Mouse (Mus musculus) embryonic facial prominence, embryonic 15.5 days (tissue): Measurements from ENCODE around the gene Ntmt1. TPM values are rescaled to one million over a fixed set of nuclear protein-coding genes. Genes with fewer than 3 reads are reported as not detected.

Experiments
- ATAC-seq: fragments of 200-750 bp; cut with Nextera tagmentation; 2 replicates; pipeline ENCODE4 v1.8.0; 2017; ENCODE audit warnings: low read depth, moderate TSS enrichment; ENCODE audit not compliant: insufficient number of reproducible peaks, low FRiP score, low TSS enrichment
- H3K27ac ChIP-seq: fragments of 300-500 bp; sonication (generic); replicated peaks from 2 replicates; pipeline ENCODE4 v1.5.1; 2015; ENCODE audit warnings: mild to moderate bottlenecking, inconsistent platforms
- H3K27me3 ChIP-seq: fragments of 300-500 bp; sonication (generic); 2 replicates; pipeline ENCODE4 v1.6.1; 2015; ENCODE audit warnings: inconsistent platforms
- H3K36me3 ChIP-seq: fragments of 300-500 bp; sonication (generic); 2 replicates; pipeline ENCODE4 v1.6.1; 2015; ENCODE audit warnings: mild to moderate bottlenecking, inconsistent platforms
- H3K4me1 ChIP-seq: fragments of 300-500 bp; sonication (generic); 2 replicates; pipeline ENCODE4 v1.6.1; 2015; ENCODE audit warnings: inconsistent platforms
- H3K4me2 ChIP-seq: fragments of 300-500 bp; sonication (generic); replicated peaks from 2 replicates; pipeline ENCODE4 v1.6.1; 2015; ENCODE audit warnings: mild to moderate bottlenecking, inconsistent platforms
- H3K4me3 ChIP-seq: fragments of 300-500 bp; sonication (generic); replicated peaks from 2 replicates; pipeline ENCODE4 v1.5.1; 2015; ENCODE audit warnings: mild to moderate bottlenecking, inconsistent platforms
- H3K9ac ChIP-seq: fragments of 300-500 bp; sonication (generic); 2 replicates; pipeline ENCODE4 v1.6.1; 2015; ENCODE audit warnings: inconsistent platforms
- H3K9me3 ChIP-seq: fragments of 300-500 bp; sonication (generic); replicated peaks from 2 replicates; pipeline ENCODE4 v1.6.1; 2016; ENCODE audit warnings: inconsistent platforms
- WGBS: fragments of 180-500 bp; shearing (Covaris S2); methylation state at CpG from one replicate; pipeline ENCODE4 v1.1.7; 2015; 5-methylcytosine and 5-hydroxymethylcytosine counted together
- polyA plus RNA-seq: library from polyadenylated mRNA; unstranded; fragments of >200 nt; fragmentation: Nextera tagmentation; extraction: Ambion mirVana; gene quantifications from 2 replicates; pipeline ENCODE4 v1.2.1, GENCODE M21; 2015

Gene Ntmt1
- polyA plus RNA-seq, 1 experiment from 2014 or later: 87.0 TPM

DNA sequence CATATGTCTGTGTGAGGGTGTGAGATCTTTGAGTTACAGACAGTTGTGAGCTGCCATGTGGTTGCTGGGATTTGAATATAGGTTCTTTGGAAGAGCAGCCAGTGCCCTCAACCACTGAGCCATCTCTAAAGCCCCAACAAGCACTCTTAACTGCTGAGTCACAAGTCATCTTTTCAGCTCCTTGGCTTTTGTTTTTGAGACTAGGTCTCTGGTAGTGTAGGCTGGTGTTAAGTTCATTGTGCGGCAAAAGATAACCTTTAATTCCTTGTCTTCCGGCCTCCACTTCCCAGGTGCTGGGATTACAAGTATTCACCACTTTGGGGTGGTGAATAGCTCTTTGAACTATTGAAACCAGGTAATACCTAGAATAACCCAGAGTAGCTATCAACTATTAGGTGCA lies 1.6 kb upstream of the Ntmt1 start:
- H3K9me3 ChIP-seq: no peaks in the 10 kb centered on the region
- WGBS: 89% methylated on average over 2 of the region's 2 CpGs
- ATAC-seq: no peak
- no peak overlapping the region for H3K27ac ChIP-seq
- no peak overlapping the region for H3K4me2 ChIP-seq
- no peak overlapping the region for H3K4me3 ChIP-seq
- H3K27me3 ChIP-seq: peaks cover 21% of the 10 kb centered on the region
- peaks cover 41% of the 10 kb centered on the region for H3K4me1 ChIP-seq
- no peak overlapping the region for H3K9ac ChIP-seq
- H3K36me3 ChIP-seq: peaks cover 4% of the 10 kb centered on the region; the same call in 1 of the 2 replicates

DNA sequence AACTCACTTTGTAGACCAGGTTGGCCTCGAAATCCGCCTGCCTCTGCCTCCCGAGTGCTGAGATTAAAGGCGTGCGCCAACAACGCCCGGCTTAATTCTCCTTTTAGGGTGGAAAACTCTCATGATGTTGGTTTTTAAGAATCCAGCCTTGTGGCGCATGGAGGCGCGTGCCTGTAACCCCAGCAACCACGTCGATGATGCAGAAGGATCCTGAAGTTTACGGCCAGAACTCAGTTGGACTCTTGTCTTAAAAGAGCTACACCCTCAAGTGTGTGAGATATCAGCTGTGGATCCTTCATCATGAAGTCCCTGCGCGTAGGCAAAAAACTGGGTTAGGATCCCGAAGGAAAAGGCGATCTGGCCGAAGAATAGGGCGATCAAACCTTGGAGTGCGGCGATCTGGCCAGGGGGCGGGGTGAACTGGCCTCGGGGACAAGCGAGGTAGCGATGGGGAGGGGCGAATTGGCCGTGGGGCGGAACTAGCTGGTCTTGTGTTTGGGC lies 429 bp upstream of the Ntmt1 start:
- no peak; the same call in 1 of the 2 replicates for ATAC-seq
- 9% methylated on average over 28 of the region's 28 CpGs for WGBS
- H3K27me3 ChIP-seq: peaks cover 9% of the 10 kb centered on the region
- H3K27ac ChIP-seq: peak overlapping the region; percentile 69
- H3K4me2 ChIP-seq: peak overlapping the region; percentile 88
- H3K9ac ChIP-seq: peak overlapping the region; percentile 35; the same call in 1 of the 2 replicates
- H3K36me3 ChIP-seq: peaks cover 11% of the 10 kb centered on the region; the same call in 1 of the 2 replicates
- H3K4me3 ChIP-seq: peak overlapping the region; percentile 72
- peaks cover 32% of the 10 kb centered on the region for H3K4me1 ChIP-seq
- H3K9me3 ChIP-seq: no peaks in the 10 kb centered on the region

DNA sequence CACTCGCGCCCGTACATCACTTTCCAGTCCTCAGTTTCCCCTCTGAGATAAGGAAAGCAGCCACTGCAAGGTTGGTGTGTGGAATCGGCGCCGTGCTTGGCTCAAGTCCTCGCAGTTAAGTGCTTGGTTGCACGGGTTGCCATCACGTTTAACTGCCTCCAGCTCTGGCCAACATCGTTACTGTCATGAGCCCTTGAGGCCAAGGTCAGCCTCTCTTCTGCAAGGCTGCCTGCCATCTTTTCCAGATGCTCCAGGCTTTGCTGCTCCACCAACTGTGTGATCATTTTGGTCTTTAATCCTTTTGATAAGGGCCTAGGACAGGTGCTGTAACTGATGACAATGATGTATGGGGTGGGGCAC lies 650 bp downstream of the Ntmt1 start:
- H3K4me3 ChIP-seq: peak overlapping the region; percentile 72
- WGBS: 3% methylated on average over 10 of the region's 10 CpGs
- H3K27me3 ChIP-seq: no peaks in the 10 kb centered on the region
- peaks cover 22% of the 10 kb centered on the region for H3K36me3 ChIP-seq
- peak overlapping the region; percentile 88 for H3K4me2 ChIP-seq
- H3K9me3 ChIP-seq: no peaks in the 10 kb centered on the region
- H3K27ac ChIP-seq: peak overlapping the region; percentile 69
- ATAC-seq: no peak
- H3K4me1 ChIP-seq: peaks cover 32% of the 10 kb centered on the region
- peak overlapping the region; percentile 64 for H3K9ac ChIP-seq

DNA sequence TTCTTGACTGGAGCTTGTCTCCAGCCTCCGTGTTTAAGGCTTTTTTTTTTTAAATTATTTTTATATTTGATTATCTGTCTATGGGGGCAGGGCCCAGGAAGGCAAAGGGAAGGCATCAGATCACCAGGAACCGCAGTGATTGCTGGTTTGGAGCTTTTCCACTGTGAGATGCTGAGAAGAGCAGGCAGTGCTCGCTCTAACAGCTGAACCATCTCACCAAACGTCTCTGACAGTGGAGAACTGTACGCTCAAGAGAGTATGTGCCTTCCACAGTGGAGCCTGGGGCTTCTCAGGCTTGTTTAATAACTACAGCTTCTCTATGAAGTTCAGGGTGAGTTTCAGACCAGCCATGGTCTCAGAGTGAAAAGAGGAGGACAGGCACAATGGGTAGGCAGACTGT lies 1.9 kb downstream of the Ntmt1 start:
- ATAC-seq: no peak
- no peak overlapping the region; the same call in 1 of the 2 replicates for H3K4me3 ChIP-seq
- peaks cover 34% of the 10 kb centered on the region for H3K36me3 ChIP-seq
- H3K4me1 ChIP-seq: peaks cover 32% of the 10 kb centered on the region
- H3K9ac ChIP-seq: no peak overlapping the region
- H3K9me3 ChIP-seq: no peaks in the 10 kb centered on the region
- H3K27ac ChIP-seq: no peak overlapping the region
- WGBS: 77% methylated on average over 5 of the region's 5 CpGs
- H3K27me3 ChIP-seq: no peaks in the 10 kb centered on the region
- no peak overlapping the region for H3K4me2 ChIP-seq

DNA sequence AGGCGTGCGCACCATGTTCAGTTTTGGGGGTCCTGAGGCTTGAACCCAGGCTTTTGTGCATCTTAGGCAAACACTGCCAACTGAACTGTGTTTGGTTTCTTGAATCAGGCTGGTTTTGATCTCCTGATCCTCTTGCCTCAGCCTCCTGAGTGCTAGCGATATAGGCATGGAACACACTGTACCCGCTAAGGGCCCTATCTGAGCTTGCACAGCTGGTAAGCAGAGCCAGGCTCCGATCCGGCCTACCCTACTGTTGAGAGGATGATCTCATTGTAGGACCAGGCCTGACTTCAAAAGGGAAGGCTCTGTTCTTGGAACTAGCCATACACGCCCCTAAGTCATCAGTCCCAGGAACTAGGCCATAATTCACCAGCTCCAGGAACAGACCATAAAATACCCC lies 2.9 kb downstream of the Ntmt1 start:
- Histone ChIP-seq H3K27me3 (no peaks in the 10 kb centered on the region), H3K4me3 (no peak overlapping the region), H3K9ac (no peak overlapping the region), H3K9me3 (no peaks in the 10 kb centered on the region), H3K27ac (no peak overlapping the region), H3K4me2 (no peak overlapping the region), H3K4me1 (peaks cover 32% of the 10 kb centered on the region), H3K36me3 (peaks cover 44% of the 10 kb centered on the region)
- 87% methylated on average over 7 of the region's 7 CpGs for WGBS
- ATAC-seq: no peak

DNA sequence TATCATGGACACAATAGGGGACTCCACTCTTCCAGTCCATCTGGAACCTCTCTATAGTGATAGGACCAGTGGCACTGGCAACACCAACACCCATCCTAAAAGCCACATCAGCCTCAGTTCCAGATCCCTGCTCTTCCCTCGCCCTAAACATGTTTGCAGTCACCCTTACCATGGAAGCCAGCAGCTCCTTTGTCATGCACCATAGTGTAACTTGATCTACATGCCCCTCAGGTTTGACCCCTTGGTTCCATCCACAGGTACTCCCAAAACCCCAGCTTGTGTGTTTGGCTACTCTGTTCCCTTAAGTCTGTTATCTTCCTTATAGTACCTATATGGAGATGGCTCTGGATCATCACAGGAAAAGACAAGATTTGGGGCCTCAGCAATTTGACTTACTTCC lies 8.8 kb downstream of the Ntmt1 start:
- 83% methylated on average over 1 of the region's 1 CpGs for WGBS
- Histone ChIP-seq H3K27me3 (no peaks in the 10 kb centered on the region), H3K4me1 (no peaks in the 10 kb centered on the region), H3K4me3 (no peak overlapping the region), H3K4me2 (no peak overlapping the region), H3K9me3 (no peaks in the 10 kb centered on the region), H3K27ac (no peak overlapping the region), H3K36me3 (peaks cover 85% of the 10 kb centered on the region), H3K9ac (no peak overlapping the region)
- no peak for ATAC-seq

DNA sequence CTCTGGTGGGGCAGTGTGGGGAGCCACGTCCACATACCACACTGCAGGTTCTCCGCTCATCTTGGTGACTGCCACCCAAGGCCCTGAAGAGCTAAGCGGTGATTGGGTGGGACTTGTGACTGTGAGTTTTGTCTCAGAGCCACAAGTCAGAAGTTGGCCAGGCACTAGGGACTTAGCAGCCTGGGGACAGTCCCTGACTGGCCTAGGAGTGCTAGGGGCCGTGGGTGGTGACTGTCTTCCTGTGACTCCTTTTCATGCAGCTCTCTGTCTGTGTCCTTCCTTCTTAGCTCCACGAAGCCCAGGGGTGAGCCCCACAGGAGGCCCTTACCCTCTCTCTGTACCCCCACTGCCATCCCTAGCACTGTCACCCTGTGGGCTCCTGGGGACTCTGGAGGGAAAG lies 12.2 kb downstream of the Ntmt1 start:
- Histone ChIP-seq H3K36me3 (peaks cover 88% of the 10 kb centered on the region), H3K27ac (no peak overlapping the region), H3K27me3 (no peaks in the 10 kb centered on the region), H3K4me1 (peaks cover 21% of the 10 kb centered on the region), H3K9me3 (no peaks in the 10 kb centered on the region), H3K4me3 (no peak overlapping the region), H3K4me2 (no peak overlapping the region), H3K9ac (no peak overlapping the region)
- WGBS: 97% methylated on average over 5 of the region's 5 CpGs
- no peak for ATAC-seq

DNA sequence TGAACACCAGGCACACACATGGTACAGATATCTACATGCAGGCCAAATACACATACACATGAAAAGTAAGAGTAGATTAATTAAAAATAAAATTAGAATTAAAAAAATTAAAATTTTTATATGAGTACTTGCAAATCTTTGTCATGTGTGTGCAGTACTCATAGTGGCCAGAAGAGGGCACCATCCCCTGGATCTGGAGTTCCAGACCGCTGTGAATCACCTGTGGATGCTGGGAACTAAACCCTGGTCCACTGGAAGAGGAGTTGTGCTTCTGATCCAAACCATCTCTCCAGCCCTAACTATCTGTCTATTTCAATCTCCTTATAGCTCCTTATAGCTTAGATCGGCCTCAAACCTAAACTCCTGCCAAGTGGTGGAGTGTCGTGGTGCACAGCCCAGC lies 13.4 kb downstream of the Ntmt1 start:
- WGBS: 92% methylated on average over 3 of the region's 3 CpGs
- Histone ChIP-seq H3K27ac (no peak overlapping the region), H3K4me3 (no peak overlapping the region), H3K4me1 (peaks cover 21% of the 10 kb centered on the region), H3K27me3 (no peaks in the 10 kb centered on the region), H3K9me3 (no peaks in the 10 kb centered on the region), H3K4me2 (no peak overlapping the region), H3K9ac (no peak overlapping the region), H3K36me3 (peaks cover 88% of the 10 kb centered on the region)
- no peak for ATAC-seq

DNA sequence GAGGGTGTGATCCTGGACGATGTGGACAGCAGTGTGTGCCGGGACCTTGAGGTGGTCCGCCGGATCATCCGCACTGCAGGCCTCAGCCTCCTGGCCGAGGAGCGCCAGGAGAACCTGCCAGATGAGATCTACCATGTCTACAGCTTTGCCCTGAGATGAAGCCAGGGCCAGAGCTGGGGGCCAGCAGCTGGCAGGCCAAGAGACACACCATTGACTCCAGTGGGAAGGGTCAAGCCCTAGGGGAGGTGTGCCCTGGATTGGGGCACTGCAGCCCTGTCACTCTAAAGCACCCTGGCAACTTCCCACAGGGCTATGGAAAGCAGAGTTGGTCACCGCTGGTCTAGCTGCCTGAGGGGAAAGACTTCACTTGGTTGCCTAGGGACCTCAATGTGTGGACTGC lies 14.8 kb downstream of the Ntmt1 start:
- no peak overlapping the region for H3K4me2 ChIP-seq

DNA sequence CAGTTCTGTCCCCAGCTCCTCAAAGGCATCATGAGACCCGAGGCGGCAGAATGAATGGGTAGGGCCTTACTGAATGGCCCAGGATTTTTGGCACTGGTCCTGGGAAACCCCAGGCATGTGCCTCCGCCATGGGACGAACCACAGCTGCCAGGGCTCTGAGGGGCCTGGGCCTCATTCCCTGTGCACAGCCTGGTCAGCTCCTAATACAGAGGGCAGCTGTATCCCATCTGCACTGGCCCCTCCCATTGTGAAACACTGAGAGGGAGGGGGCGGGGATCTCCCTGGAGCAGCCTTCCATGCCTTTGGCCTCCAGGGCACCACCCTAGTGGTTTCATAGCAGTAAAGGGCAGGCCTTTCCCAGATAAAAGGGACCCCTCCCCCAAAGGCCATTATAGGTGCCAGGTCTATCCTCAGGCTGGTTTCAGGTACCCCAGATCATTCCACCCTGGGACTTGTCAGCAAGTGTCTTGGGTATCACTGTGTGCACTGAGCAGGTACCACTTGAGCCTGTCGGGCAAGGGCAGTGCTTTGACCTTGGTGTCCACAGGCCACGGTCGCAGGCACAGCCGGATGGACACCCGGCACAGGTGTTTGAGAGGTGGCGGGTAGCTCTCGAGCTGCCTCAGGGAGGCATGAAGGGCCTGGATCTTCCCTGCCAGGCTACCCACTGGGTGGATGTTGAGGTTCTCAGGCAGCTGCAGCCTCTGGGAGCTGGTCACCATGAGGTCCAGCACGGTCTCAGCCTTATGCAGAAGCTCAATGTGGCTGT lies 15.9 kb downstream of the Ntmt1 start:
- H3K36me3 ChIP-seq: peaks cover 79% of the 10 kb centered on the region
- H3K4me1 ChIP-seq: peaks cover 40% of the 10 kb centered on the region
- WGBS: 66% methylated on average over 13 of the region's 13 CpGs
- peak overlapping the region; percentile 44; the same call in 1 of the 2 replicates for H3K27ac ChIP-seq
- H3K27me3 ChIP-seq: no peaks in the 10 kb centered on the region
- no peaks in the 10 kb centered on the region for H3K9me3 ChIP-seq
- no peak overlapping the region for H3K9ac ChIP-seq
- no peak overlapping the region for H3K4me2 ChIP-seq
- H3K4me3 ChIP-seq: no peak overlapping the region
- ATAC-seq: peak; percentile 58

More for the DNA sequence above, 14.8 kb downstream of the Ntmt1 start:
- Histone ChIP-seq H3K4me1 (peaks cover 34% of the 10 kb centered on the region), H3K9me3 (no peaks in the 10 kb centered on the region), H3K27me3 (no peaks in the 10 kb centered on the region), H3K27ac (no peak overlapping the region; the same call in 1 of the 2 replicates), H3K9ac (no peak overlapping the region), H3K36me3 (peaks cover 88% of the 10 kb centered on the region), H3K4me3 (no peak overlapping the region)
- ATAC-seq: no peak
- WGBS: 85% methylated on average over 8 of the region's 8 CpGs

DNA sequence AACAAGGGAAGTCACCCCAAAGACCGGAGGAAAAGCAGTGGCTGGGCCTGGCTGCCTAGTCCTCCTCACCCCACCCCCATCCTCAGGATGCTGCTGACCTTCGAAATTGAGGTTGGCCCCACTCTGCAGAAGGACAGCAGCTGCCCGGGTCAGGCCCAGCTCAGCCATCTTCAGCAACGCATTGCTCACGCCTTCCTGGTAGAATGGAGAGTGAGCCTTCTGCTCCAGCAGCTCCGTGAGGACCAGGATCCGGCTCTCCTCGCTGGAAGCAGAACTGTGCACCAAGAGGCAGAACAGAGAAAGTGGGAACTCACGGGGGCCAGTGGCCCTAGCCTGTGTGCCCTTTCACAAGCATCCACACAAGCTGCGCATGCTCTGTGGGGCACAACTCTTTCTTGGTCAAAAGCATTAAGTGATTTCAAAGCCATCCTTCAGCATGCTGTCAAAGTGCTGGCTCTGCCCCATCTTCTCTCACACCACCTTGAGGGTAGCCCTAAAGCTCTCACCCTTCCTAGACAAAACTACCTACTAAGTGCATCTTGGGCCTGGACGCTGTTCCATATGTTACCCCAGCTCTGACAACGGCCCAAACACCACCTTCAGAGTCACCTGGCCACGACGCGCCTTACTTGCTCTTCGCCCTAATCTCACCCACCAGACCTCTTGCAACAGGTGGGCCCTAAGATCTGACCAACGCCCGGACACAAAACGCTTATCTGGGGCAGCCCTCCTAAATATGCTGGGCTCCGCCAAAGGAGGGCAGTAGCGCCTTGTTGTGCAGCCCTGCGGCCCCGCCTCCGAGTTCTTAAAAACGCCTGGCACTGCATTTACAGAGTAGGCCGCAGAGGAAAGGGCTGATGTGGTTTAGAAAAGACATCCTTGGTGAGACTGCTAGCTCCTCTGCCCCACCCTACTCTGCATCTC lies 19.5 kb downstream of the Ntmt1 start:
- H3K27me3 ChIP-seq: no peaks in the 10 kb centered on the region
- peak overlapping the region; percentile 84 for H3K4me3 ChIP-seq
- no peak for ATAC-seq
- H3K36me3 ChIP-seq: peaks cover 47% of the 10 kb centered on the region
- H3K4me1 ChIP-seq: peaks cover 43% of the 10 kb centered on the region
- H3K4me2 ChIP-seq: peak overlapping the region; percentile 89
- H3K27ac ChIP-seq: peak overlapping the region; percentile 79
- H3K9me3 ChIP-seq: no peaks in the 10 kb centered on the region
- 32% methylated on average over 26 of the region's 26 CpGs for WGBS
- peak overlapping the region; percentile 93 for H3K9ac ChIP-seq
